Mouse (Mus musculus): ENCODE measurements around the gene Gm20388. TPM values are rescaled to one million over a fixed set of nuclear protein-coding genes. Genes with fewer than 3 reads are reported as not detected.

The Gm20388 gene
- polyA plus RNA-seq, 1 experiment: 28.1 TPM

DNA sequence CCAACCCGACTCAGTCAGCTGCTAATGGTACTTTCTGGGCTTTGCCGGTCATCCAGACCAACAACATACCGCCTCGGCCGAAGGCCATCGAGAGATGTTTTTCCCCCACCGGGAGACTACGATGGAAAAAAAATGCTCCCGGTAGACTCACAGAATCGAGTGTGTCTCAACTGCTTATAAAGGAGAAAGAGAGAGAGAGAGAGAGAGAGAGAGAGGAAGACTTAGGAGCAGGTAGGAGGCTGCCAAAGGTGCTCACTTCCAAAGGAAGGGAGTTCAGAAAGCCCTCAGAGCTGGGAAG, 1164.2 kb downstream of the Gm20388 start:
- Histone ChIP-seq H3K27ac (ENCODE audit: insufficient read depth, low read length) (no peak overlapping the region), H3K4me3 (ENCODE audit: low read depth, low read length) (no peak overlapping the region), H3K4me1 (ENCODE audit: control insufficient read depth, insufficient read depth, low read length) (no peaks in the 10 kb centered on the region), H3K9ac (ENCODE audit: low read depth, poor library complexity, severe bottlenecking) (no peak overlapping the region), H3K9me3 (replicated peaks; ENCODE audit: control insufficient read depth, insufficient read depth, low read length, poor library complexity, severe bottlenecking) (no peaks in the 10 kb centered on the region), H3K36me3 (ENCODE audit: control insufficient read depth, insufficient read depth, low read length, poor library complexity, severe bottlenecking) (no peaks in the 10 kb centered on the region), H3K27me3 (ENCODE audit: control insufficient read depth, insufficient read depth, low read length, poor library complexity, severe bottlenecking) (peaks cover 33% of the 10 kb centered on the region)
- TF ChIP-seq POLR2A (IDR thresholded peaks at IDR 0.05; ENCODE audit: insufficient read depth, low read length): no peak
- TF ChIP-seq EP300 (IDR thresholded peaks at IDR 0.05; ENCODE audit: insufficient read depth, low read depth, low read length): no peak
- TF ChIP-seq CTCF (IDR thresholded peaks at IDR 0.05; ENCODE audit: low read depth, low read length): no peak

DNA sequence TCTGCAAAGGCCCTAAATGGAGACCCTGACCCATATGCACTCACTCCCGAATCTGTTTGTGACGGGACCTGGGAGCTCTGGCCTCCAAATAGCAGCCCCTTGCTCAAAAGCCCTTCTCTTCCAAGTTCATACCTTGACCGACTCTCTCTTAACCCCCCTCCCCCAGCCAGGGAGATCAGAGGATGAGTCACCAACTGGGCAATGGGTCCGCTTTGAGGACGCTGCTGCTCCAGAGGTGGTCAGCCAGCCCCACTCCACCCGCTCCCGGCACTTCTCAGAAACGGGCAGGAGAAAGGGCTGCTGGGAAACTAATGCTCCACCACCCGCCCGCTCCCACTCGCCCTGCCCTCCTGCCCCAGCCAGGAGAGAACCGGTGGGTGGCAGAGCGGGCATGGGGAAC, 1165.3 kb downstream of the Gm20388 start:
- no peak overlapping the region for H3K9ac ChIP-seq (ENCODE audit: low read depth, poor library complexity, severe bottlenecking)
- H3K36me3 ChIP-seq (ENCODE audit: control insufficient read depth, insufficient read depth, low read length, poor library complexity, severe bottlenecking): no peaks in the 10 kb centered on the region
- H3K27me3 ChIP-seq (ENCODE audit: control insufficient read depth, insufficient read depth, low read length, poor library complexity, severe bottlenecking): peaks cover 42% of the 10 kb centered on the region
- no peaks in the 10 kb centered on the region for H3K9me3 ChIP-seq (replicated peaks; ENCODE audit: control insufficient read depth, insufficient read depth, low read length, poor library complexity, severe bottlenecking)
- H3K27ac ChIP-seq (ENCODE audit: insufficient read depth, low read length): no peak overlapping the region
- no peaks in the 10 kb centered on the region for H3K4me1 ChIP-seq (ENCODE audit: control insufficient read depth, insufficient read depth, low read length)
- no peak overlapping the region for H3K4me3 ChIP-seq (ENCODE audit: low read depth, low read length)
- TF ChIP-seq POLR2A (IDR thresholded peaks at IDR 0.05; ENCODE audit: insufficient read depth, low read length) (no peak), EP300 (IDR thresholded peaks at IDR 0.05; ENCODE audit: insufficient read depth, low read depth, low read length) (no peak), CTCF (IDR thresholded peaks at IDR 0.05; ENCODE audit: low read depth, low read length) (no peak)

DNA sequence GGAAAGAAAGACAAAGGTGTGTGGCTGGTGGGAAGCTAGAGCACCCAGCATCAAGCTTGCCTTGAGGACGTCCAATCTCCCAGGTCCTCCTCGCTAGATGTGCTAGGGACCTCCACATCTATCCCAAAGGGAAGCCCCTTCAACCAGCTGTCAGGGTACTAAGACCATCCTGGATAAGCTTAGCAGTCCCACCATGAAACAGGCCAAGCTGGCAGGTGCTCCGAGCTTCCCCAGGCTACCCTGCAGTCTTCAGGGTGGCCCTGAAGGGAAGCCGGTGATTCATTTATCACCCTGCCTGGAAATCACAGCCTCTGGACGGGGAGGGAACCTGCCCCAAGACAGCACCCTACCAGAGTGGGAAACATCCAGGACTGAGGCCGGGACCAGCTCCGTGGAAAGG, 1165.9 kb downstream of the Gm20388 start:
- Histone ChIP-seq H3K27ac (ENCODE audit: insufficient read depth, low read length) (no peak overlapping the region), H3K9ac (ENCODE audit: low read depth, poor library complexity, severe bottlenecking) (no peak overlapping the region), H3K36me3 (ENCODE audit: control insufficient read depth, insufficient read depth, low read length, poor library complexity, severe bottlenecking) (no peaks in the 10 kb centered on the region), H3K27me3 (ENCODE audit: control insufficient read depth, insufficient read depth, low read length, poor library complexity, severe bottlenecking) (peaks cover 48% of the 10 kb centered on the region), H3K9me3 (replicated peaks; ENCODE audit: control insufficient read depth, insufficient read depth, low read length, poor library complexity, severe bottlenecking) (no peaks in the 10 kb centered on the region), H3K4me1 (ENCODE audit: control insufficient read depth, insufficient read depth, low read length) (no peaks in the 10 kb centered on the region), H3K4me3 (ENCODE audit: low read depth, low read length) (no peak overlapping the region)
- TF ChIP-seq CTCF (IDR thresholded peaks at IDR 0.05; ENCODE audit: low read depth, low read length) (no peak), EP300 (IDR thresholded peaks at IDR 0.05; ENCODE audit: insufficient read depth, low read depth, low read length) (no peak), POLR2A (IDR thresholded peaks at IDR 0.05; ENCODE audit: insufficient read depth, low read length) (no peak)

DNA sequence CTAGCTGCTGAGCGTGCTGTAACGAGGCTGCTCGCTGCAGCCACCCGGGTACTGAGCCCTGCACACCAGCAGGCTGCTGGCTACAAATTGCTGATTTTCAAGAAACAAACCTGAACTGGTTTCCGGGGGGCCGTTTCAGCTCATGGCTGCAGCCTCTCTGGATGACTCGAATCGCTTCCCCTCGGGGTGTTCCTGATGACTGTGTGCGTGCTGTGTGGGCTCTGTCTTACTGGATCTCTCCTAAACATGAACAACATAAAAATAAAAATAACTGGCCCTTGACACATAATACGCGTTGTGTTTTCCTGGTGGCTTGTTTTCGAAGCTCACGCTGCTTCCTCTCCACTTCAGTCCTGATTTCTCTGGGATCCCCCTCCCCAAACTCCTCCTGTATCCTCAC, 1168.1 kb downstream of the Gm20388 start:
- H3K9me3 ChIP-seq (replicated peaks; ENCODE audit: control insufficient read depth, insufficient read depth, low read length, poor library complexity, severe bottlenecking): no peaks in the 10 kb centered on the region
- no peak overlapping the region for H3K27ac ChIP-seq (ENCODE audit: insufficient read depth, low read length)
- no peak overlapping the region for H3K4me3 ChIP-seq (ENCODE audit: low read depth, low read length)
- H3K36me3 ChIP-seq (ENCODE audit: control insufficient read depth, insufficient read depth, low read length, poor library complexity, severe bottlenecking): no peaks in the 10 kb centered on the region
- H3K4me1 ChIP-seq (ENCODE audit: control insufficient read depth, insufficient read depth, low read length): no peaks in the 10 kb centered on the region
- H3K27me3 ChIP-seq (ENCODE audit: control insufficient read depth, insufficient read depth, low read length, poor library complexity, severe bottlenecking): peaks cover 59% of the 10 kb centered on the region
- H3K9ac ChIP-seq (ENCODE audit: low read depth, poor library complexity, severe bottlenecking): no peak overlapping the region
- TF ChIP-seq EP300 (IDR thresholded peaks at IDR 0.05; ENCODE audit: insufficient read depth, low read depth, low read length) (no peak), POLR2A (IDR thresholded peaks at IDR 0.05; ENCODE audit: insufficient read depth, low read length) (no peak), CTCF (IDR thresholded peaks at IDR 0.05; ENCODE audit: low read depth, low read length) (no peak)

DNA sequence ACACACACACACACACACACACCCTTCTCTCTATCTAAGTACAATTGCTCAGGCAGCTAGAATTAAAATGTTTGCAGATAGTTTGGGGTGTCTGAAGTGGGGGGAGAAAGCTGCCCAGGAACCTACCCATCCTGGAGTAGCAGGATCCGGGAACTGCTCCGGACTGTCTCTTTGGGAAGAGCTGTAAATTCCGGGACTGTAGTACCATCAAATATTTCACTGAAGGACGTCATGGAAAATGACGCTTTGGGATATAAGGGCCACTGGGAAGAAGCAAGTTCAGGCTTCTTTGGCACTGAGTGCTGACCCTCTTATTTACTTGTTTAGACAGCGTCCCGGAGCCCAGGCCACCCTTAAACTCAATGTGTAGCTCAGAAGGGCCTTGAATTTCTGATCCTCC, 1168.6 kb downstream of the Gm20388 start:
- Histone ChIP-seq H3K9me3 (replicated peaks; ENCODE audit: control insufficient read depth, insufficient read depth, low read length, poor library complexity, severe bottlenecking) (no peaks in the 10 kb centered on the region), H3K4me3 (ENCODE audit: low read depth, low read length) (no peak overlapping the region), H3K27ac (ENCODE audit: insufficient read depth, low read length) (no peak overlapping the region), H3K4me1 (ENCODE audit: control insufficient read depth, insufficient read depth, low read length) (no peaks in the 10 kb centered on the region), H3K9ac (ENCODE audit: low read depth, poor library complexity, severe bottlenecking) (no peak overlapping the region), H3K27me3 (ENCODE audit: control insufficient read depth, insufficient read depth, low read length, poor library complexity, severe bottlenecking) (peaks cover 64% of the 10 kb centered on the region), H3K36me3 (ENCODE audit: control insufficient read depth, insufficient read depth, low read length, poor library complexity, severe bottlenecking) (no peaks in the 10 kb centered on the region)
- TF ChIP-seq CTCF (IDR thresholded peaks at IDR 0.05; ENCODE audit: low read depth, low read length) (no peak), EP300 (IDR thresholded peaks at IDR 0.05; ENCODE audit: insufficient read depth, low read depth, low read length) (no peak), POLR2A (IDR thresholded peaks at IDR 0.05; ENCODE audit: insufficient read depth, low read length) (no peak)

DNA sequence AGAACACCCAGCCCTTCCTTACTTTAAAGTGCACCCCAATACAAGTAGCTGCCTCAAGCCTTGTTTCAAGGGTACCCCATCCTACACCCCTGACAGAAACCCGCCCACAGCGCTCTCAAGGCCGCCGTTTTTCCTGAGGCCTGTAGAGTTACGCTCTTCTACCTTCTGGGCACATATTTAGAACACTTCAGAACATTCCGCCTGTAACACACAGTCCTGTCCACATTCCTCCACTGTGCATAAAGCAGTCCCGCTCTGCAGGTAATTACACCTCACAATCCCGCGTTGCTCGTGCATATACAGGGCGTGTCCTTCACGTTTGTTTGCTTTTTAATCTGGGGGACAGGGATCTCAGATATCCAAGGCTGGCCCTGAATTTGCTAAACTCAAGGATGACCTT, 1169.3 kb downstream of the Gm20388 start:
- no peak overlapping the region for H3K9ac ChIP-seq (ENCODE audit: low read depth, poor library complexity, severe bottlenecking)
- H3K27me3 ChIP-seq (ENCODE audit: control insufficient read depth, insufficient read depth, low read length, poor library complexity, severe bottlenecking): peaks cover 66% of the 10 kb centered on the region
- no peaks in the 10 kb centered on the region for H3K4me1 ChIP-seq (ENCODE audit: control insufficient read depth, insufficient read depth, low read length)
- no peak overlapping the region for H3K27ac ChIP-seq (ENCODE audit: insufficient read depth, low read length)
- TF ChIP-seq POLR2A (IDR thresholded peaks at IDR 0.05; ENCODE audit: insufficient read depth, low read length) (no peak), CTCF (IDR thresholded peaks at IDR 0.05; ENCODE audit: low read depth, low read length) (no peak), EP300 (IDR thresholded peaks at IDR 0.05; ENCODE audit: insufficient read depth, low read depth, low read length) (no peak)
- H3K4me3 ChIP-seq (ENCODE audit: low read depth, low read length): no peak overlapping the region
- no peaks in the 10 kb centered on the region for H3K36me3 ChIP-seq (ENCODE audit: control insufficient read depth, insufficient read depth, low read length, poor library complexity, severe bottlenecking)
- no peaks in the 10 kb centered on the region for H3K9me3 ChIP-seq (replicated peaks; ENCODE audit: control insufficient read depth, insufficient read depth, low read length, poor library complexity, severe bottlenecking)

Measured in ES-Bruce4 (cell line).